ENCODE assay signal across 28 mouse cellular contexts in the genomic region with DNA sequence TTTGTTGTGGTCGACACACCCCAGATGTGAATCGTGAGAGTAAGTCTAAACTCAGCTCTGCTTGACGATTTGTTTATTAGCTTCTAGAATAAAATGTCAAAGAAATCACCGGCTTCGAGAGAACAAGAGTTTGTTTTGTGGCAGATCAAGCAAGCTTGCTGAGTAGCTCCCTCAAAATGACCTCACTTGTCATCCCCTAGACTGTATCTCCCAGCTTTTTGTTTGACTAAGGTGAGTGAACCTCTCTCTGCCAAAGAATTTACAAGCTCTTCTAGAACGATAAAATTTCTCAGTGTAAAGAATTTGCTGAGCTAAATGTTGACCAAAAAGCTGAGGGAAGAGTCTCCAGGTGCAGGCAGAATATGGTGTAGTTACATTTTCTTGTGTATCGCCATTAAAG.
"Had no signal": no experiment of that assay in that cellular context is flagged by ENCODE, and none has a peak within 500 bp of the region (broad histone marks: within the 10 kb centered on the region; RNA-seq: fewer than 3 reads in every experiment).

No protein-coding gene starts in this region.

- DNase-seq: cerebellum, adult 2 months; cerebellum, adult 8-10 months; cerebellum, adult 9-10 months; cerebellum, adult 9-11 months; cerebellum, postnatal 10 days; cerebellum, postnatal 14 days; cerebellum, postnatal 25 days; cerebellum, postnatal 36 days; embryo, embryonic 11 days; forebrain, postnatal 0 days; gastrocnemius, adult 2 months; gastrocnemius, postnatal 10 days; gastrocnemius, postnatal 14 days; gastrocnemius, postnatal 25 days; gastrocnemius, postnatal 36 days; heart, adult 11 months; heart, adult 18-20 months had no signal

- H3K4me3 ChIP-seq: embryonic facial prominence, embryonic 10.5 days; embryonic facial prominence, embryonic 12.5 days; embryonic facial prominence, embryonic 13.5 days; embryonic facial prominence, embryonic 15.5 days; erythroblast, embryonic 14.5 days; forebrain, embryonic 10.5 days; forebrain, embryonic 12.5 days; forebrain, embryonic 13.5 days; forebrain, embryonic 15.5 days; gastrocnemius, adult 2 months had no signal

- H3K9me3 ChIP-seq: embryonic facial prominence, embryonic 12.5 days; embryonic facial prominence, embryonic 15.5 days; forebrain, embryonic 12.5 days; forebrain, embryonic 15.5 days had no signal

- H3K36me3 ChIP-seq: embryonic facial prominence, embryonic 10.5 days; embryonic facial prominence, embryonic 12.5 days; embryonic facial prominence, embryonic 13.5 days; embryonic facial prominence, embryonic 15.5 days; forebrain, embryonic 10.5 days; forebrain, embryonic 12.5 days; forebrain, embryonic 15.5 days had no signal

- H3K9ac ChIP-seq: embryonic facial prominence, embryonic 12.5 days; embryonic facial prominence, embryonic 13.5 days; embryonic facial prominence, embryonic 15.5 days; forebrain, embryonic 12.5 days; forebrain, embryonic 13.5 days; forebrain, embryonic 15.5 days; forebrain, postnatal 0 days had no signal

- H3K27ac ChIP-seq: embryonic facial prominence, embryonic 10.5 days; embryonic facial prominence, embryonic 12.5 days; embryonic facial prominence, embryonic 13.5 days; embryonic facial prominence, embryonic 15.5 days; forebrain, embryonic 10.5 days; forebrain, embryonic 12.5 days; forebrain, embryonic 13.5 days; forebrain, embryonic 15.5 days; gastrocnemius, adult 2 months had no signal

- ATAC-seq: forebrain, embryonic 13.5 days; forebrain, embryonic 14.5 days; forebrain, embryonic 15.5 days; forebrain, embryonic 16.5 days; forebrain, postnatal 0 days had no signal

- H3K4me1 ChIP-seq: embryonic facial prominence, embryonic 10.5 days; embryonic facial prominence, embryonic 12.5 days; embryonic facial prominence, embryonic 13.5 days; embryonic facial prominence, embryonic 15.5 days; forebrain, embryonic 10.5 days; forebrain, embryonic 12.5 days; forebrain, embryonic 13.5 days; forebrain, embryonic 15.5 days had no signal

- H3K4me2 ChIP-seq: embryonic facial prominence, embryonic 12.5 days; embryonic facial prominence, embryonic 13.5 days; embryonic facial prominence, embryonic 15.5 days; forebrain, embryonic 12.5 days; forebrain, embryonic 13.5 days; forebrain, embryonic 15.5 days had no signal

- H3K27me3 ChIP-seq: embryonic facial prominence, embryonic 12.5 days; embryonic facial prominence, embryonic 13.5 days; embryonic facial prominence, embryonic 15.5 days; forebrain, embryonic 12.5 days; forebrain, embryonic 13.5 days; forebrain, embryonic 15.5 days had no signal
